Mouse (Mus musculus) MEL (cell line): ENCODE results near the gene Adamts16.

Experiments used
- CHD2 ChIP-seq: IDR thresholded peaks from 2 replicates; pipeline ENCODE4 v1.6.1; 2011; ENCODE audit warnings: low read length, improper control_type of control experiment
- CTCF ChIP-seq, 3 experiments: IDR thresholded peaks in 2 of 3; conservative IDR thresholded peaks in 1 of 3; 2 replicates each; pipeline ENCODE4 v1.5.1; 2011 to 2012; ENCODE audit warnings: low read length in 3 of 3, low read depth in 2 of 3, mild to moderate bottlenecking in 2 of 3, improper control_type of control experiment in 1 of 3, inconsistent platforms in 1 of 3, mixed read lengths in 1 of 3, moderate library complexity in 1 of 3; ENCODE audit not compliant: control insufficient read depth in 1 of 3, insufficient read depth in 1 of 3, poor library complexity in 1 of 3, severe bottlenecking in 1 of 3
- POLR2A ChIP-seq, 2 experiments: IDR thresholded peaks; 2 replicates each; pipeline ENCODE4 v1.6.1; 2011 to 2012; ENCODE audit warnings: low read length in 2 of 2, mild to moderate bottlenecking in 2 of 2, control low read depth in 1 of 2, improper control_type of control experiment in 1 of 2, low read depth in 1 of 2, moderate library complexity in 1 of 2; ENCODE audit not compliant: control insufficient read depth in 1 of 2, insufficient read depth in 1 of 2, poor library complexity in 1 of 2
- RAD21 ChIP-seq: IDR thresholded peaks from 2 replicates; pipeline ENCODE4 v1.6.1; 2011; ENCODE audit warnings: mild to moderate bottlenecking, low read depth, low read length, improper control_type of control experiment
- ZC3H11A ChIP-seq: IDR thresholded peaks from 2 replicates; pipeline ENCODE4 v1.6.1; 2012; ENCODE audit warnings: low read depth, mild to moderate bottlenecking, inconsistent platforms, low read length, improper control_type of control experiment

DNA sequence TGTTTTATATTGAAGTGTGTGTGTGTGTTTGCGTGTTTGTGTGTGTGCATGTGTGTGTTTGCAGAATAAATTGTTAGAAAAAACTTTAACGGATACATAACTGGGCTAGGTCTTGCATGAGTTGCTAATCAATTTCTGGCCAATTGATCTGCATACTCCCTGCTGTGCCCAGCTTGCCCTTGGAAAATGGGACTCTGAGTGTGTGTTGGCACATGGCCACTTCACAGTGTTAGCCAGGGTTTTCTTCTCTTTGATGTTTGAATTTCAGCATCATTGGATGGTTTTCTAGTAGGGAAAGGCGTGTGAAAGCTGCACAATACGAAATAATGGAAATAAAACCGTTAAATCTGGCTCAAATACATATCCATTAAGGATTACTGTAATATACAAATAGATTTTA, 24.3 kb upstream of the Adamts16 start:
- TF ChIP-seq ZC3H11A (no peak), RAD21 (no peak), CTCF (IDR thresholded peaks at IDR 0.05 in 2 of 3, conservative IDR thresholded peaks at IDR 0.05 in 1 of 3; ENCODE audit: control insufficient read depth in 1 of 3, insufficient read depth in 1 of 3, low read depth in 2 of 3, low read length in 3 of 3, poor library complexity in 1 of 3, severe bottlenecking in 1 of 3) (no peak), POLR2A (IDR thresholded peaks at IDR 0.05; ENCODE audit: control insufficient read depth in 1 of 2, insufficient read depth in 1 of 2, low read depth in 1 of 2, low read length in 2 of 2, poor library complexity in 1 of 2) (no peak), CHD2 (no peak)
